Mouse (Mus musculus): Measurements from ENCODE around the gene Cyp4a12b.

Gene Cyp4a12b

GRCm38 (mm10) chr4:115411324-115411723 is at the start of gene Cyp4a12b:
Gene Cyp4a12b, plus strand, starts transcription at chr4:115411624.

GRCm38 (mm10) chr4:115365624-115366023 is 45.8 kb upstream of the Cyp4a12b start:
- WGBS = 78% methylated on average over 3 of the region's 3 CpGs

- WGBS = 84% methylated on average over 2 of the region's 2 CpGs
Measured at GRCm38 (mm10) chr4:115396256-115396655, 15.2 kb upstream of the Cyp4a12b start.

GRCm38 (mm10) chr4:115450577-115451137 is 39.2 kb downstream of the Cyp4a12b start:
- WGBS = 66% methylated on average over 3 of the region's 3 CpGs

GRCm38 (mm10) chr4:115452304-115452703 is 40.9 kb downstream of the Cyp4a12b start, which contains the start of gene Cyp4a30b:
Gene Cyp4a30b, plus strand, starts transcription at chr4:115452604.
- WGBS = 80% methylated on average over 3 of the region's 3 CpGs

GRCm38 (mm10) chr4:115473585-115473984 is 62.2 kb downstream of the Cyp4a12b start:
- WGBS = 71% methylated on average over 3 of the region's 3 CpGs

- WGBS = 54% methylated on average over 6 of the region's 6 CpGs
Measured at GRCm38 (mm10) chr4:115481006-115481652, 69.7 kb downstream of the Cyp4a12b start.
